Comparison of ENCODE assay signal across 8 mouse cellular contexts in the genomic region with DNA sequence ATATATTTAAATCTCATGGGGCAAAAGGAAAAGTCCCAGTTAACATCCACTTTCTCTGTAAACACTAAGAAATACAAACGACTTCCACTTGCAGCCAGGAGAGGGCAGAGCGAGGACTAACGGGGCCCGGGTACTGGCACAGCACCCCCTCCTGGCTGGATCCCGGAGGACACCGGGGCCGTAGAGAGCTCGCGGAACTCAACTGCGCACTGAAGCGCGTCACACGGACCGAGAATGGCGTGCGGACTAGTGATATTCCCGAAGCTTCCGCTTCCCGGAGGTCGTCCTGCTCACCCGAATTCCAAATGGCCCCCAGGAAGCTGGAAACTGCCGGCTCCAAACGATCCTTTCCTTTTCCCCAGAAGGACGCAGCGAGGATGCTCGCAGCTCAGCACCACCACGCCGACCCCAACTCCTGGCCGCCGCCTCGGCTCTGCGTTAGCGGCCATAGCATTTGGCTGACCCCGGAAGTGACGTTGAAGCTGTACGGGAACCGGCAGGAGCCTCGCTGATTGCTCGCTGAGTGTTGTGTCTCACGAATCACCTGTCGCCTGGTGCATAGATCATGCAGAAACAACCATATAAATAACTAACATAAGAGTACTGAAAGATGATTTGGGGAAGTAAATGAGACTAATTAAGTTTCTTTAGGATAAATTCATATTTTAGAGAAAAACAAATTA. TPM values are rescaled to one million over a fixed set of nuclear protein-coding genes. Genes with fewer than 3 reads are reported as not detected.
DNase-seq lines count a peak whose midpoint lies in the region; ATAC-seq and TF ChIP-seq lines count a peak whose summit lies in the region.

A gene (plus strand): TSS at position 554 of the 683 bp plus-strand sequence.

- H3K4me3 ChIP-seq in MEL (ENCODE audit: control insufficient read depth in 1 of 2, insufficient read depth in 1 of 2, low read depth in 2 of 2, low read length in 2 of 2) = peak within 1 kb of the TSS; percentile 59 to 87
- H3K4me3 ChIP-seq in cerebellum, adult 2 months (replicated peaks; ENCODE audit: insufficient read depth, low read depth, low read length) = peak within 1 kb of the TSS; percentile 52
- peak within 1 kb of the TSS; percentile 48 for H3K4me3 ChIP-seq in forebrain, postnatal 0 days (ENCODE audit: low read depth, low read length)
- peak within 1 kb of the TSS; percentile 54 for H3K4me3 ChIP-seq in lung, embryonic 15.5 days

- H3K4me1 ChIP-seq in MEL (ENCODE audit: control insufficient read depth in 1 of 2, insufficient read depth in 2 of 2, low read length in 2 of 2) = peaks cover 0 to 23% of the 10 kb centered on the region in 2 experiments
- H3K4me1 ChIP-seq in cerebellum, adult 2 months (ENCODE audit: control insufficient read depth, insufficient read depth, low read length) = no peaks in the 10 kb centered on the region
- H3K4me1 ChIP-seq in forebrain, postnatal 0 days (ENCODE audit: insufficient read depth) = no peaks in the 10 kb centered on the region
- 0 out of 2 replicates have a peak, but pooled peaks cover 6% of the 10 kb centered on the region for H3K4me1 ChIP-seq in lung, embryonic 15.5 days

- DNase-seq in MEL (ENCODE audit: low read depth, low spot score) = peak; percentile 98
- DNase-seq in cerebellum, adult 2 months = peak; percentile 95 to 99
- DNase-seq in forebrain, postnatal 0 days = peak; percentile 99
- DNase-seq in heart, postnatal 4 days = peak; percentile 97
- peak; percentile 90 to 97 for DNase-seq in layer of hippocampus, adult 8-10 months (ENCODE audit: low spot score in 2 of 2)
- peak; percentile 86 for DNase-seq in ovary, adult 18-20 months (ENCODE audit: low spot score)
- DNase-seq in thymus, postnatal 0 days (ENCODE audit: low spot score) = peak; percentile 97

- H3K27me3 ChIP-seq in MEL (ENCODE audit: control insufficient read depth in 1 of 2, insufficient read depth in 2 of 2, low read length in 2 of 2) = no peaks in the 10 kb centered on the region
- no peaks in the 10 kb centered on the region for H3K27me3 ChIP-seq in cerebellum, adult 2 months (ENCODE audit: control insufficient read depth, insufficient read depth, low read length)
- no peaks in the 10 kb centered on the region for H3K27me3 ChIP-seq in forebrain, postnatal 0 days (ENCODE audit: insufficient read depth, low read length)
- no peaks in the 10 kb centered on the region for H3K27me3 ChIP-seq in lung, embryonic 15.5 days

- peak within 1 kb of the TSS; percentile 92 for H3K9ac ChIP-seq in MEL (ENCODE audit: control insufficient read depth, low read depth, low read length, poor library complexity, severe bottlenecking)
- H3K9ac ChIP-seq in forebrain, postnatal 0 days = peak within 1 kb of the TSS; percentile 64
- H3K9ac ChIP-seq in lung, embryonic 15.5 days = peak within 1 kb of the TSS; percentile 54

- peak; percentile 100 for ATAC-seq in forebrain, postnatal 0 days
- ATAC-seq in lung, embryonic 15.5 days (ENCODE audit: borderline replicate concordance, extremely low read depth, low FRiP score, low TSS enrichment) = peak; percentile 100

- peak; percentile 71 to 99 (median 89) for TF ChIP-seq CTCF in MEL (IDR thresholded peaks at IDR 0.05 in 2 of 3, conservative IDR thresholded peaks at IDR 0.05 in 1 of 3; ENCODE audit: control insufficient read depth in 1 of 3, insufficient read depth in 1 of 3, low read depth in 2 of 3, low read length in 3 of 3, poor library complexity in 1 of 3, severe bottlenecking in 1 of 3)
- peak; percentile 99 for TF ChIP-seq CTCF in cerebellum, adult 2 months (IDR thresholded peaks at IDR 0.05; ENCODE audit: borderline replicate concordance, insufficient read depth, low read depth, low read length)
- TF ChIP-seq CTCF in forebrain, postnatal 0 days (IDR thresholded peaks at IDR 0.05; ENCODE audit: low read depth) = peak; percentile 100

- peak; percentile 51 for TF ChIP-seq RAD21 in MEL (IDR thresholded peaks at IDR 0.05; ENCODE audit: low read depth, low read length)

- no peaks in the 10 kb centered on the region for H3K9me3 ChIP-seq in MEL (replicated peaks; ENCODE audit: insufficient read depth, low read length)
- no peaks in the 10 kb centered on the region for H3K9me3 ChIP-seq in forebrain, postnatal 0 days (ENCODE audit: low read length)
- H3K9me3 ChIP-seq in lung, embryonic 15.5 days = no peaks in the 10 kb centered on the region

- peak in 1 of 2 experiments; percentile 67; a peak in 2 of 4 replicates for TF ChIP-seq POLR2A in MEL (IDR thresholded peaks at IDR 0.05; ENCODE audit: control insufficient read depth in 1 of 2, insufficient read depth in 1 of 2, low read depth in 1 of 2, low read length in 2 of 2, poor library complexity in 1 of 2)
- TF ChIP-seq POLR2A in cerebellum, adult 2 months (IDR thresholded peaks at IDR 0.05; ENCODE audit: borderline replicate concordance, insufficient read depth, low read length) = peak; percentile 35; the same call in 1 of the 2 replicates

- H3K27ac ChIP-seq in MEL (ENCODE audit: control insufficient read depth, low read depth, low read length) = peak within 1 kb of the TSS; percentile 84
- H3K27ac ChIP-seq in cerebellum, adult 2 months (ENCODE audit: insufficient read depth, low read length) = peak within 1 kb of the TSS; percentile 94
- H3K27ac ChIP-seq in forebrain, postnatal 0 days (ENCODE audit: low read depth, low read length) = peak within 1 kb of the TSS; percentile 91
- H3K27ac ChIP-seq in lung, embryonic 15.5 days = peak within 1 kb of the TSS; percentile 87

- H3K36me3 ChIP-seq in MEL (ENCODE audit: control insufficient read depth in 1 of 2, insufficient read depth in 2 of 2, low read length in 2 of 2) = peaks cover 0 to 20% of the 10 kb centered on the region in 2 experiments; a peak in 2 of 4 replicates
- no peaks in the 10 kb centered on the region for H3K36me3 ChIP-seq in forebrain, postnatal 0 days (ENCODE audit: insufficient read depth)
- no peaks in the 10 kb centered on the region for H3K36me3 ChIP-seq in lung, embryonic 15.5 days

- H3K79me2 ChIP-seq in MEL (ENCODE audit: control insufficient read depth, insufficient read depth, low read length, poor library complexity) = no peaks in the 10 kb centered on the region; the same call in 1 of the 2 replicates

- under 1% methylated on average over 41 of the region's 41 CpGs for WGBS in cerebellum, adult 2 months
- WGBS in forebrain, postnatal 0 days = 3% methylated on average over 39 of the region's 41 CpGs
- WGBS in lung, embryonic 15.5 days = under 1% methylated on average over 41 of the region's 41 CpGs

- H3K4me2 ChIP-seq in forebrain, postnatal 0 days (ENCODE audit: low read depth) = peak within 1 kb of the TSS; percentile 29
- H3K4me2 ChIP-seq in lung, embryonic 15.5 days = peak within 1 kb of the TSS; percentile 51

- no peak; a peak in 1 of 4 replicates for TF ChIP-seq EP300 in MEL (IDR thresholded peaks at IDR 0.05; ENCODE audit: low read depth in 1 of 2, low read length in 2 of 2)

TF ChIP-seq in MEL, 35 proteins besides CTCF, POLR2A, EP300 and RAD21 (continues in another document):
- TF ChIP-seq MYC (IDR thresholded peaks at IDR 0.05; ENCODE audit: low read depth, low read length) (peak; percentile 62; the same call in 1 of the 2 replicates), MYB (IDR thresholded peaks at IDR 0.05; ENCODE audit: low read depth, low read length) (no peak), ZC3H11A (IDR thresholded peaks at IDR 0.05; ENCODE audit: low read depth, low read length) (peak; percentile 47; the same call in 1 of the 2 replicates), SIN3A (IDR thresholded peaks at IDR 0.05; ENCODE audit: low read length) (peak; percentile 82), POLR2AphosphoS2 (IDR thresholded peaks at IDR 0.05; ENCODE audit: low read length) (0 out of 2 replicates have a peak, but pooled peaks have one; percentile 56), ETS1 (IDR thresholded peaks at IDR 0.05; ENCODE audit: low read depth, low read length) (peak; percentile 20; the same call in 1 of the 2 replicates), MAFK (IDR thresholded peaks at IDR 0.05; ENCODE audit: borderline replicate concordance, low read depth, low read length) (no peak), MEF2A (IDR thresholded peaks at IDR 0.05; ENCODE audit: extremely low read depth, insufficient replicate concordance, low read depth, low read length, poor library complexity, severe bottlenecking) (no peak), USF2 (IDR thresholded peaks at IDR 0.05; ENCODE audit: borderline replicate concordance in 1 of 2, insufficient read depth in 1 of 2, low read depth in 1 of 2, low read length in 2 of 2) (no peak), ZMIZ1 (IDR thresholded peaks at IDR 0.05; ENCODE audit: low read depth, low read length) (peak; percentile 57; the same call in 1 of the 2 replicates), MAZ (IDR thresholded peaks at IDR 0.05; ENCODE audit: low read depth, low read length) (0 out of 2 replicates have a peak, but pooled peaks have one; percentile 21), JUND (IDR thresholded peaks at IDR 0.05; ENCODE audit: low read depth, low read length) (no peak), NRF1 (IDR thresholded peaks at IDR 0.05; ENCODE audit: insufficient read depth, low read depth, low read length, poor library complexity, severe bottlenecking) (peak; percentile 25; the same call in 1 of the 2 replicates), HCFC1 (IDR thresholded peaks at IDR 0.05; ENCODE audit: low read depth, low read length) (peak; percentile 90), ZNF384 (IDR thresholded peaks at IDR 0.05; ENCODE audit: low read depth, low read length) (peak; percentile 48; the same call in 1 of the 2 replicates), BHLHE40 (IDR thresholded peaks at IDR 0.05; ENCODE audit: borderline replicate concordance, low read depth, low read length) (no peak), SMC3 (IDR thresholded peaks at IDR 0.05; ENCODE audit: low read depth, low read length) (peak; percentile 85), TCF12 (IDR thresholded peaks at IDR 0.05; ENCODE audit: low read depth, low read length) (peak; percentile 45; the same call in 1 of the 2 replicates), POLR2AphosphoS5 (IDR thresholded peaks at IDR 0.05; ENCODE audit: borderline replicate concordance, low read depth, low read length) (no peak), MXI1 (IDR thresholded peaks at IDR 0.05; ENCODE audit: low read depth, low read length) (peak; percentile 76)

RNA-seq across cellular contexts. Expression of the gene that starts here (rescaled TPM):
- total RNA-seq in MEL (2012; rRNA removed) = 59.4 and 63.0 TPM in 2 replicates
- polyA plus RNA-seq in MEL (2012; ENCODE audit: insufficient read depth in 1 of 2, insufficient read length in 2 of 2, low read depth in 1 of 2, low replicate concordance in 2 of 2, missing spikeins in 1 of 2) = 10 to 100 TPM; 61.6 to 65.5 TPM
- 163 and 164 TPM in 2 replicates for polyA plus RNA-seq in cerebellum, adult 2 months (2012; rRNA removed)
- 95.7 and 106 TPM in 2 replicates for total RNA-seq in forebrain, postnatal 0 days (2014; rRNA removed)
- 144 and 148 TPM in 2 replicates for polyA plus RNA-seq in forebrain, postnatal 0 days (2015; fragmentation: Nextera tagmentation; extraction: Ambion mirVana)
- 100 to 1,000 TPM; 381 to 391 TPM for total RNA-seq in heart, postnatal 4 days (2021)
- total RNA-seq in layer of hippocampus, adult 8-10 months (2022) = 100 to 1,000 TPM; 143 to 164 (median 157) TPM
- 109 and 116 TPM in 2 replicates for polyA plus RNA-seq in lung, embryonic 15.5 days (2015; fragmentation: Nextera tagmentation; extraction: Ambion mirVana)
- 90.3 and 90.9 TPM in 2 replicates for polyA plus RNA-seq in thymus, postnatal 0 days (2015; fragmentation: Nextera tagmentation; extraction: Ambion mirVana)

Comparison
In these comparisons a context has a peak if more than half of its experiments do, and no peak if none do; other contexts are left out.
1. Peak in every context shown above with its lines: DNase-seq, ATAC-seq, H3K4me3 ChIP-seq and H3K27ac ChIP-seq.